Mouse (Mus musculus): ENCODE data around the gene Cdc73.
"Not testable (repeated sequence)": the region's sequence is repeated elsewhere in the genome, so short reads cannot be mapped to it uniquely, and the experiment has no call there.

The Cdc73 gene

DNA sequence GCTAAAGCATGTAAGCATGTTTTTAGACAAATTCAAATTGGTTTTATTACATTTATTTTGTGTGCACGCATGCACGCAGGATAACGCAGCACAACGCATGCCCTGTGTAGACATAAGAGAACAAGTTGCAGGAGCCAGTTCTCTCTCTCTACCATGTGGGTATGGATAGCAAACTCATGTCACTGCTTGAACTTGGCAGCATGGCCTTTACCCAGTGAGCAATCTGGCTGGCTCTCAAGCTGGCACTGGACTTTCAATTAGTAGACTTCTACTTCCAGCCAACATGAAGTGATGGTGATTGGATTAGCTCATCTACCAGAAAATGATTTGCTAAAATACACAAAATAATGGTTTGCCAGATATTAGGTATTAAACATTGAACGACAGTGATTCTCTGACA is 21.6 kb downstream of the Cdc73 start:
- DNase-seq (ENCODE audit: extremely low spot score, low spot score): no peak

DNA sequence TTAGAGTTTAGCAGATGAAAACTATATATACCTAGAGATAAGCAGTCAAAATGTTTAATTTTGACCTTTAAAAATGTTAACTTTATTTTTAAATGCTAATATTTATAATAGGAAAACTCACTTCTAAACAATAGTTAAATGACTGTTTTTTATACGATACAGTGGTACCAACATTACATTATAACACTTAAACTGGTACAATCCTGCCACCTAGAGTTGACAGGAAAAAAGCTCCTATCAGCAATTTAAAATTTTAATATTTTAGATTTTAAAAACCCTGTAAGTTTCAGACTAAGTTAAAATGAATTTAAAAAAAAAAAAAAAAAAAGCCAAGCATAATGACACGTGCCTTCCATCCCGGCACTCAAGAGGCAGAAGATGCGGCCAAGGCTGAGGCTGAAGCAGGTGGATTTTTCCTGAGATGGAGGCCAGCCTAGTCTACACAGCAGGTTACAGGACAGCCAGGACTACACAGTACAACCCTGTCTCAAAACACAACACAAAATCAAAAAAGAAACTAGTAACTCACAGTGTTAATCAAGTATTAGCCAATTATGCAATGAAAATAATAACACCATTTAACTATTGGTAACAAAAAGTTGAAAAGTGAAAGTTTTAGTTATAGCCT is 26.8 kb downstream of the Cdc73 start:
- DNase-seq (ENCODE audit: extremely low spot score, low spot score): no peak

DNA sequence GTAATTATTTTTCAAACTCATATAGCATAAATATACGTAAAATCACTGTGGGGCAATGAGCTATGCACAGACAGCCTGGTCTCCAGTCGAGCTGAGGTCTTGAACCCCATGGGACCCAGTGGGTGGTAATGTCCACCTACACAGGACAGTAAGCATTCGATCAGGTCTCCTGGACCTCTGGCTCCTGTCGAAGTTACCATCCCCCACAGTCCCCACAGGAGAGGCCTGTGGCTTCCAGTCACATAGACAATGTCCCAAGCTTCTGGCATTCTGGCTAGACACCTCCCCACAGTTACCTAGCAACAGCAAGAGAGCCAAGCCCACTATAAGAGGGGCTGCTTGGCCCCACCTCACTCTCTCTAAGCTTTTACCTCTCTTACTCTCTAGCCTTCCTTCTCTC is 37.9 kb downstream of the Cdc73 start:
- DNase-seq (ENCODE audit: extremely low spot score, low spot score): not testable (repeated sequence)

DNA sequence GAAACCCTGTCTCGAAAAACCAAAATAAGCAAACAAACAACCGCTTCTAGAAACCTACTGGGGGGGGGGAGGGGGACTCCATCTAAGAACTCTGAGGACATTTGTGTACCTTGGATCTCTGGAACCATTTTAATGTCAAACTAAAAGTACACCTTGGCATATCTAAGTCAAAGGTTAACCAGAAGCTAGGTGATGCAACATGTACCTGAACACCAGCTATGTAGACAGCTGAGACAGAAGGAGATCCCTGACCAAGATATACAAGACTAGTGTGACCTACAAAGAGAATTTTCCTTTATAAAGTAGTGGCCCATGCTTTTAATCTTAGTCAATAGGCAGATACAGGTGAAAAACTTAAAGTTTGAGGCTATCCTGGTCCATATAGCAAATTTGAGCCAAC is 39.5 kb downstream of the Cdc73 start:
- DNase-seq (ENCODE audit: extremely low spot score, low spot score): no peak

DNA sequence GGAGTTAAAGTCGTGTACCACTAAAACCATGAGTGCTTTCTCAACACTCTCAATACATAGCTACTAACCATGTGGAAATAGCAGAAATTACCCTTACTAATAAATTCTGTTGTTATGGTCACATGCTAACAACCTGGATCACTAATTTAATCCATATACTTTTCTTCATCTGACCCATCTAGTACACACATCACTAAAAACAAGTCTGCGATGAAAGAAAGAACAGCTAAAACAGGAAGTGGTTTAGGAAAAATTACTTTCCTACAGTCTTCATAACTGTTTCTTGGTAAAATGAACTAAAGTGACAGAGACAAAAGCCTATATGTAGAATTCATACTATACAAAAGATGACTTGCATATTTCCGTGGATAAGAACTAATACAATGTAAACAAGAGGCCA is 49.0 kb downstream of the Cdc73 start:
- no peak for DNase-seq (ENCODE audit: extremely low spot score, low spot score)

DNA sequence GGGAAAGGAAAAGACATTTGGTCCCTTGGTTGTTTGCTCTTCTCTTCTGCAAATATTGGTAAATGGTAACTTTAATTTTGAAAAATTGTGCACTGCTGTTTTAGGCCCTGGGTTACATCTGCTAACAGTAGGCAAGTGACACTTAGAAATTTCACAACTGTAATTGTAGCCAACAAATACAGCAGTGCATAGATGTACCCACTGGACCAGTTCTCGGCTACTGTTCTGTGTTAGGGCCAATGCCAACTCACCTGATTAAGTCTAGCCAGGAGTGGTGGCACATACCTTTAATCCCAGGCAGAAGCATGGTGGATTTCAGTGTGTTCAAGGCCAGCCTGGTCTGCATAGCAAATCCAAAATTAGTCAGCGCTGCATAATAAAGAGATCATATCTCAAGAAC is 52.4 kb downstream of the Cdc73 start:
- no peak for DNase-seq (ENCODE audit: extremely low spot score, low spot score)

DNA sequence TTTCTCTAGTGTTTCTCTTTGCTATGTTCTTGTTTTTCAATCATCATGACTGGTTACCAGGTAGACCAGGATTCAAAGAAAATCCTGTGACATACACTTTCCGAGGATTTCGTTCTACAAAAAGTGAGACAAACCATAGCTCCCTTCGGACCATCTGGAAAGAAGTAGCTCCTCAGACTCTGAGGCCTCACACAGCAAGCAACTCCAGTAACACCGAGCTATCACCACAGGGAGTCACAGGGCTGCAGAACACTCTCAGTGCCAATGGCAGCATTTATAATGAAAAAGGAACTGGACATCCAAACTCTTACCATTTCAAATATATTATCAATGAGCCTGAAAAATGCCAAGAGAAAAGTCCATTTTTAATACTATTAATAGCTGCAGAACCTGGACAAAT is 56.5 kb downstream of the Cdc73 start:
- DNase-seq (ENCODE audit: extremely low spot score, low spot score): no peak

DNA sequence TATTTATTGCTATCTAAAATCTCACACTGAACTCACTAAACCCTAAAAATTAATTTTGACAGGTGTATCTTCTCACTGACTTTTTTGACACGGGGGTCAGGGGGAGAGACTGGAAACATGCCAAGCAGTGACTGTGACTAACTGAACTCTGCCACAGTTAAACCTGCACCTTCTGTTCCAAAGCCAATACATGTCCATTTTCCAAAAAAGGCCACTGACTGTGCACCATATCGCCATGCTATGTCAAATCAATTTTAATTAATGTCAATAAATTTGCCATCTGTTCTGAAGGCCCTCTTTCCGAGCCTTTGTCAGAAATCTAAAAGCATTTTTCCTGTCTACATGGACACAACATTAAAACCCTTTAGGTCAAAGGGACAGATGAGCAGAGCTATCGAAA is 57.3 kb downstream of the Cdc73 start:
- no peak for DNase-seq (ENCODE audit: extremely low spot score, low spot score)

DNA sequence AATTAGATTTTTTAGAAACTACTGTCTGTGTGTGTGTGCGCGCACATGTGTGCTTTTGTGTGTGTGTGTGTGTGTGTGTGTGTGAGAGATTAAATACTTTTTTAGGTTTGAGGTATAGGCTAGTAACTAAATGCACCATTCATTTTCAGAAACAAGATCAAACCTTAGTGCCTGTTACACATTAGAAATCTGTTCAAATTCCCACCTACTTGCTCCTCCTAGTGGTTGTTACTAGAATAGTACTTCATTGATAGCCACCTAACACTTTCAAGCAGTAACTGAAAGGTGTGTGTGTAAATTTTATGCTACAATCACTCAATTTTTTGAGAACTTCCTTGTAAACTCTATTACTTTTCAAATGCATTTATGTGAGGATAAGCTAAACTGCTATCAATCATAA is 58.5 kb downstream of the Cdc73 start:
- no peak for DNase-seq (ENCODE audit: extremely low spot score, low spot score)

DNA sequence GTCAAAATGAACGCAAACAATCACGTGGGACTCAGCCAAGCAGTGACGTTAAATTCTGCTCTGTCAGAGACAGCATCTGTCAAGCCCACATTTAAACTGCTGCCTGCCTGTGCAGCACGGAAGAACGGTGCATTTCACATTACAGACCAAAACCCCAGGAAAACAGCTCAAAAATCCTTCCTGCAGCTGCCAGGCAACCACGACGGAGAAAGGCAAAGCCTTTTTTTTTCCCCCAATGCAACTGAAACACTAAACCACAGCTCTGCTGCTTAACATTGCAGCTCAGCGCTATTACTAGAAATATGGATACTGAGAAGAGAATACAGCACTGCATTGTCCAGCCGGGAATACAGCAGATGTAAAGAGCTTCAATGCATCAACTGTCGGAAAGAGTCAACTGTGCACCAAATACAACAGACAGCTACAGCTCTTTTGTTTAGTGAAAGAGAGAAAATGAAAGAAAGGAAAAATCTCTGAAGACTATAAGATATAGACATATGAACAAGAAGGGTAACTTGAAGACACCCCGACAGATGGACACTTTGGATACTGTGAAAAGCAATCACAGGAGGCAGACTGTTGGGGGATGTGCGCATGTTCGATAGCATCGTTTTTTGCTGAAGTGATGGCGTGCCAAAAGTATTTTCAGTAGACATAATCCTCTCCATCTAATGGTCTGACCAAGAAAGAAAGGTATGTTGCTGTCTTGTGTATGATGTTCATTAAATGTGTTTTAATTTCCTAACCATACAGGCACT is 61.9 kb downstream of the Cdc73 start, which contains the start of gene B3galt2:
Gene B3galt2 (plus strand): TSS at position 15 of the 758 bp plus-strand sequence.
- DNase-seq (ENCODE audit: extremely low spot score, low spot score): no peak

DNA sequence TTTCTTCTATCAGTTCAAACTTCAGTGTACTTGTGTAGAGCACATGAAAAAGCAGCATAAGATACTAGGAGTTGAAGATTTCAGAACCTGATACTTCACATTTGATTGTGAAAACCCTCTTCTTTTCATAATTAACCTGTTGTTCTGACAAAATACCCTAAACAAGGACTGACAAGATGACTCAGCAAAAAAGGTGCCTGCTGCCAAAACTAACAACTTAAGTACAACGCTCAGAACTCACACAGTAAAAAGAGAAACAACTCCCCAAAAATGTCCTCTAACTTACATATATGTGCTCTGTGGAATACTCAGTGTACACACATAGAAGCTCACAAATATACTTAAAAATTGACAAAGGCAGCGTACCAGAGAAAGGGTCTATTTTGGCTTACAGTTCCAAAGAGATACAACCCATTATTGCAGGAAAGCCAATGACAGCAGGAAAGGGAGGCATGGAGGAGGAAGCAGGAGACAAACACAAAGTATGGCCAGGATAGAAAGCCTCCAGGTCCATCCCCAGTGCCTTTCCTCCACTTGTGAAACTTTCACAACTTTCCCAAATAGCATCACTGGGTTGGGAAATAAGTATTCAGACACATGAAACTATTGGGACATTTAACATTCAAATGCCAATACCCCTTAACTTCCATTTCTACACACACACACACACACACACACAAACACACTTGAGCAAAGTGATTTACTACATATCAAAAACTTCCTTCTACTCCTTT is 69.7 kb downstream of the Cdc73 start:
- no peak for DNase-seq (ENCODE audit: extremely low spot score, low spot score)

DNA sequence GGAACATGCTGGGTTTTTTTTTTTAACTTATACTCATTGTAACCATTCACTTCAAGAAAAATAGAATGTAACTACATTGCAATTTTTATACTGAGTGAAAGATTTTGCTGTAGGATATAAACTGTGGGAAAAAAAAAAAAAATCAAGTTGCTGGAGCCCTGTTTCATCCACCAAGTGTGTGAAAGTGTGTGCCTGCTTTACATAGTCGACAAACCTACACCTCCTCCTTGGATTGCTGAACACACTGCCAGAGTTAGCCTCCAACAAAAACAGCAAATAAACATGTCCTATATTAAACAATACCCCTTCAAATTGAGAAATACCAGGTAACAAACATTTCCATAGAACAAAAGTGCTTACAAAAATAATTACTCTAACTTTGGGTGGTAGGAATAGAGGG is 70.3 kb downstream of the Cdc73 start:
- no peak for DNase-seq (ENCODE audit: extremely low spot score, low spot score)

DNA sequence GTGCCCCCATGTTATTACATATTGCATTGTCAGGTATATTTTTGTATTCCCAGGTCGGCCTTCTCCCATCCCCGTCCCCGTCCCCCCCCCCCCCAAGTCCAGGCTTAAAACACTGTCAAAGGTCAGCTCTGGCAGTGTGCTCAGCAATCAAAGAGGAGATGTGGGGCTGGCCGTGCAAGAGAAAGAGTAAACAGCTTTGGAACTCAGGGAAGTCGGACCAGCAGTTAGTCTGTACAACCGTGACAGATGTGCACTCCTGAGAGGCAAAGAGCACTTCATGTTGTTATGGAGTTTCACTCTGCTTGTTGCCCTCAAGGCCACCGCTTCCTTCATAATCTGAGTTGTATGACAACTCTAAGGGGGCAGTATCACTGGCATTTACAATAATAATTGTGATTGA is 71.4 kb downstream of the Cdc73 start:
- DNase-seq (ENCODE audit: extremely low spot score, low spot score): no peak

DNA sequence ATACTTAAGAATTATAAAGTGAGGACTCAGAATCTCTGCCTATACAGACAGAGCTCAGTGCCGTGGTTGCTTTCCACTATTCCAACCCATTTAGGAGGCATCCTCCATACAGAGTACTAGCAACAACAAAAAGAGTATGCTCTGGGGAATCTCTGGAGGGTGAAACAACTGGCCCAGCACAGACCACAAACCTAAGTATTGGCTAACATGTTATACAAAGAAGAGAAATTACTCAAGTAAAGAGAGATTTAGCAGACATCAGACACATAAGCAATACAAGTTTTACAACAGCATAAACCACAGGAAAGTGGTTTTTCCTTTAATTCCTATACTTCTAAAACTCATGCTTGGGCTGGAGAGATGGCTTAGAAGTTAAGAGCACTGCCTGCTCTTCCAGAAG is 80.1 kb downstream of the Cdc73 start:
- no peak for DNase-seq (ENCODE audit: extremely low spot score, low spot score)

DNA sequence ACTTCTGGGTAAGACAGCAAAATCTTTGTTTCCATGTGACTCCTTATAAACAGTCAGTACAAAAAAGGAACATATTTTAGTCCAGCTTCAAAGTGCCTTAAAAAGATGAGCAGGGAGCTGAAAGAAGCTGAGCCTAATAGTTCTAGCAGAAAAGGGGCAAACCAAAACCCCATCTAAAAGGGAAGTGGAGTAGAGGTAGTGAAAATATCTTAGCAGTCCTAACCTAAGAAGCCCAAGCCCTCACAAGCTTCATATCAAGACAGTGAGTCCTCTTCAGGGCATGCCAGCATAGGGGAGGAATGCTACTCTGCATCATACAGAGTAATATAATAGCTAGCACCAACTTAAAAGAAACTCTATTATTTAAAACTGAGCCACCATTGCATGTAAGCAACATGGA is 80.8 kb downstream of the Cdc73 start:
- DNase-seq (ENCODE audit: extremely low spot score, low spot score): no peak

DNA sequence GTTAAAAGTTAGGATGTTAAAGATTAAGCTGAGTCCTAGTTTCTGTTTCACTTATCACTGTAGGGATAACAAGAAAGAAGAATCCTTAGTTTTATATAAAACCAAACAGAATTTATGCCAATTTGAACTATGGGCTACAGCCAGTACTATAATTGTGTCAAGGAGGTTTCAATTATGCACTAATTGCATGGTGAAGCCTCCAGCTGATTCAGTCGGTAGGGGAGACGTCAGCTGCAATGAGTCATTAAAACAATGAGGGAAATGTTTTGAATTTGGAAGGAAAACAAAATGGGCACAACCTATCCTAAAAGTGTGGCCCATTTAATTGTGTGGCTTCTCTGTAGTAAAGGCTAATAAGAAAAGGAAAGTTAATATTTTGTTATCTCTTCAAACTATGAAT is 82.9 kb downstream of the Cdc73 start:
- DNase-seq (ENCODE audit: extremely low spot score, low spot score): no peak

DNA sequence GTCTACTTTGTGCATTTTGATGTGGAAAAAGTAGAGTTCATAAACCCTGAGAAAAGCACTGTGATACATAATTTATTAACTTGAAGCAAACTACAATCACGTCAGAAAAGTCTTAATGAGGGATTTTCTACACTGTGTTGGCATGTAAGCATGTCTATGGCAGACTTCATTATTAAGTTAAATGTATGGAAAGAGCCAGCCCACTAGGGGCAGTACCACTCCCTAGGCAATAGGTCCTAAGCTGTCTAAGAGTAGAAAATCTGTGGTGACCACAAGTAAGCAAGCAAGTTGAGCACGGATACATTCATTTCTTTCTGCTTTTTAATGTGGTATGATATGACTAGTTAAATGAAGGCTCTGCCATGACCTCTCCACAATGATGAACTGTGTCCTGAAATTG is 89.8 kb downstream of the Cdc73 start:
- DNase-seq (ENCODE audit: extremely low spot score, low spot score): no peak

DNA sequence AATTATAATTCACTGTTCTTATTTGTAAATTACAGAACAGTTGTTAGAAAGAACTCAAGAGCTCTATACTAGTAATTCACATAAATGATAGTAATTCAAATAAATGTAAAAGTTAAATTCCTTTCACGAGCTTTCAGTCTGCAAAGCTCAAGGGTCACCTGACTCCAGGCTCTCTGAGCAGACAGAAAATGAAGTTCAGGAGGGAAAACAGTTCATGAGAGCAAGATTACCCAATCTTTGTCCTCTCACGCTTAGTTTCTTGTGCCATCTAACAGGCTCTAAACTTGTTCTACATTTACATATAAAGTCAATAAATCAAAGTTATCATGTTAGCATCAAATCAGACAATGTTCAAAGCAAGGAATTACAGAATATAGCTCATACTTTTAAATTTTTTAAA is 93.8 kb downstream of the Cdc73 start:
- DNase-seq (ENCODE audit: extremely low spot score, low spot score): no peak

DNA sequence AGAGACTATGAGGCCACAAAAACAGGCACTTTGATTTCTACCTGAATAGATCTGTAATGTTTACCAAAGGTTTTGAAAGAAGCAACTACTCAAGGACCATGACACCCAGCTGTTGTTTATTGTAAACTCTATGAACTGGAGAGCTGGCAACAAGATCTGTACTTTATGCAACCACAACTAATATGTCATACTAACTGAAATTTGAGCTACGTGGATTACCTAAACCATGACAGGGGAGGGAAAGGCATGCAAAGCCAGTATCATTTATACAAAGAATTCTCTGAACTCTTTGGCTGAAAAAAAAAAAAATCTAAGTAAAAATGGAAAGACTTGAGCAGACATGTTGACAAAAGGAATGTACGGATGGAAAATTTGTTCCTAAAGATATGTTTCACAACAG is 105.8 kb downstream of the Cdc73 start:
- no peak for DNase-seq (ENCODE audit: extremely low spot score, low spot score)

DNA sequence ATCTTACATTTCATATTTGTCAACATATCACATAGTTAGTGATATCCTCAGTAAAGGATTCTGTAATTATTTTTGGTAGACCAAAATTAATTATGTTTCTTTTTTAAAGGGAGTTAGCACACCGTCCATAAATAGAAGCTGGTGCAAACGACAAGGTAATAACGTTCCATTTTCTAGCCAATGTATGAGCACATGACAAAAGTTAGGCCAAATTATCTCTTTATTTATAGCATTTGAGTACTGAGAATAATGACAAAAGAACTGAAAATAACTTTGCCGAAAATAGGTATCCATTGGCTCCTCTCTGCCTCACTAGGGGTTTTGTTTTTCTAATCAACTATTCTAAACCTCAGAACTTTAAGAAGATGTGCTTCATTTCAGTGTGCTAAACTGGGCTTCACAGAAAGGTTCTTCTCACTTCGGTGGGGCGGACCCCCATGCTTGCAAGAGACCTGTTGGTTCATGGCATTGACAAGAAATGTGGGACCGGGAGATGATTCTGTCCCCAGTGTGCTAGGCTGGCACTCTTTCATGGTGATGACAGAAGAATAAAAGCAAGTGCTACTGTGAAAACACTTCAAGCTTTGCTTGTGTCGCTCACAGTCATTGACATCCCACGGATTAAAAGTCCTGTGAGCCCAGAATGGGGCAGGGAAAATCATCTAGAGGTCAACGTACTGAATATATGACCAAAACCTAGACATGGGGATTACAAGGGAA is 125.7 kb downstream of the Cdc73 start:
- DNase-seq (ENCODE audit: extremely low spot score, low spot score): no peak

DNA sequence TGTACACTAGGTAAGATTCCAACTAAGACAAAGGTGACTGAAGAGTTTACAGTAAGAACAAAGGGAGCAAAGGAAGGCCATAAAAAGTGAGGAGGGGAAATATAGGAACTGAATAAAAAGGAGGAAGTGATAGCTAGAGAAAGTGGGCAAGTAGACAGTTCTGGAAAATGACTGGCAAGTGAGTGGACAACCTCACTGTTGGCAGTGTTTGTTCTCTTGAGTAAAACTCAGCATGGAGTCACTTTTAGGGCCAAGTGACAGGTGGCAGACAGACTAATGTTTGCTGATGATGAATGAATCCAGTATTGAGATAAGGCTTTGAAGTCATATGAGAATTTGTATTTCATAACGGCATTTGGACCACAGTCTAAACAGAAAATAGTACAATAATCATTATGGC is 144.5 kb downstream of the Cdc73 start:
- DNase-seq (ENCODE audit: extremely low spot score, low spot score): no peak

DNA sequence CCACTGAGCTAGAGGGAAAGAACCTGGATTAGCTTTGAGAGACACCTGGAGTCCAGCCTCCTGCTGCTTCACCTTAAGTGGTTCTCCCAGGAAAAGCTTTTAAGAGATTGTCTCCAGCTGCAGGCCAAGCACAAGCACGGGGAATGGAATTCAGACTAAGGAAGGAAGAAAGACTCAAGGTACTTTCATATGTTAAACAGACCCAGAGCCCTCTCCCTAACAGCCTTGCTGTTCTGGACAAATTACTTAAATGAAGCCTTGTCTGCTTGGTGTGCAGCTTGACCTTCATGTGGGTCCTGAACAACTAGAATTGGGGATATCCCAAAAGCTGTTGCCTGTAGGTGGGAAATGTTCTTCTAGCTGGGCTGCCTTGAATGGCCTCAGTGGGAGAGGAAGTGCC is 147.2 kb downstream of the Cdc73 start:
- DNase-seq (ENCODE audit: extremely low spot score, low spot score): no peak
